Mouse (Mus musculus): ENCODE measurements around the gene Kcnt2.

Kcnt2 gene

DNA sequence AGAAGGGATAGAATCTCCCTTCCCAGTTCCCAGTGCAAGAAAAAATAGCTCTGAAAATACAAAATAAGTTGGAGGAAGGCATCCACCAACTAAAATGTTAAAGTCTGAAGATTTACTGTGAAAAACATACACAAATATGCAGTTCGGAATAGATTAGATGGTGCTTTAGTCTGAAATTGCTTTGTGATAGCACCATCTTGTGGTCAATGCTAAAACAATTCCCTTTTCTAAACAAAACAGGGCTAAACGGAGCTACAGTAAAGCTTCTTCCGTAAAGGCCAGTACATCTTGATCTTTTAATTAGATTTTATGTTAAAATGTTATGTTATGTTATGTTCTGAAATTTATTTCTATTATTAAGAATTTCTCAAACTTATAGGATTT lies 415.4 kb downstream of the Kcnt2 start:
- peak; percentile 68; the same call in 1 of the 2 replicates for ATAC-seq (ENCODE audit: insufficient number of reproducible peaks, low FRiP score, low TSS enrichment)

Measured in cerebellum, adult (tissue).